Mouse (Mus musculus): ENCODE results near the gene Abhd12.

The Abhd12 gene

GRCm38 (mm10) chr2:150847436-150847995, 57.0 kb downstream of the Abhd12 start:
- DNase-seq, result no peak

GRCm38 (mm10) chr2:150844798-150845197, 59.7 kb downstream of the Abhd12 start:
- no peak for DNase-seq

- DNase-seq, result no peak
Observed at GRCm38 (mm10) chr2:150842049-150842461, 62.5 kb downstream of the Abhd12 start.

- no peak for DNase-seq
Observed at GRCm38 (mm10) chr2:150841109-150841508, 63.4 kb downstream of the Abhd12 start.

- peak; percentile 41 for DNase-seq
Observed at GRCm38 (mm10) chr2:150839686-150840471, 64.7 kb downstream of the Abhd12 start.

- no peak for DNase-seq
Observed at GRCm38 (mm10) chr2:150837781-150838180, 66.8 kb downstream of the Abhd12 start.

- DNase-seq, result no peak
Observed at GRCm38 (mm10) chr2:150836906-150837305, 67.6 kb downstream of the Abhd12 start.

GRCm38 (mm10) chr2:150835975-150836374, 68.6 kb downstream of the Abhd12 start:
- DNase-seq, result no peak

GRCm38 (mm10) chr2:150834616-150835015, 69.9 kb downstream of the Abhd12 start:
- no peak for DNase-seq

GRCm38 (mm10) chr2:150832029-150832428, 72.5 kb downstream of the Abhd12 start:
- DNase-seq, result peak; percentile 79

GRCm38 (mm10) chr2:150830911-150831441, 73.6 kb downstream of the Abhd12 start:
- no peak for DNase-seq

- DNase-seq, result no peak
Observed at GRCm38 (mm10) chr2:150830011-150830410, 74.5 kb downstream of the Abhd12 start.

GRCm38 (mm10) chr2:150828654-150829053, 75.9 kb downstream of the Abhd12 start:
- no peak for DNase-seq

GRCm38 (mm10) chr2:150828164-150828563, 76.4 kb downstream of the Abhd12 start:
- DNase-seq, result no peak

GRCm38 (mm10) chr2:150826426-150826825, 78.1 kb downstream of the Abhd12 start:
- DNase-seq, result no peak

GRCm38 (mm10) chr2:150822987-150823386, 81.6 kb downstream of the Abhd12 start:
- no peak for DNase-seq

- DNase-seq, result no peak
Observed at GRCm38 (mm10) chr2:150820720-150821119, 83.8 kb downstream of the Abhd12 start.

GRCm38 (mm10) chr2:150818742-150819141, 85.8 kb downstream of the Abhd12 start:
- DNase-seq, result no peak

GRCm38 (mm10) chr2:150816676-150817402, 87.7 kb downstream of the Abhd12 start:
- DNase-seq, result peak; percentile 74

GRCm38 (mm10) chr2:150812816-150813215, 91.7 kb downstream of the Abhd12 start:
- DNase-seq, result no peak

GRCm38 (mm10) chr2:150810603-150811002, 93.9 kb downstream of the Abhd12 start:
- no peak for DNase-seq

- no peak for DNase-seq
Observed at GRCm38 (mm10) chr2:150808812-150809211, 95.7 kb downstream of the Abhd12 start.

GRCm38 (mm10) chr2:150808381-150808780, 96.2 kb downstream of the Abhd12 start:
- peak; percentile 31 for DNase-seq

GRCm38 (mm10) chr2:150803035-150803434, 101.5 kb downstream of the Abhd12 start:
- DNase-seq, result no peak

Data from cerebellum, adult 9-11 months (tissue).